Mouse (Mus musculus) thymus, adult 18-20 months (tissue): ENCODE measurements around the gene Hcls1.

Source experiments
- DNase-seq, 2 experiments: peaks; one replicate each; pipeline ENCODE4 v3.0.0; 2022; ENCODE audit warnings: mixed read lengths in 2 of 2

Gene Hcls1

GRCm38 (mm10) chr16:36930231-36931136, 4.3 kb upstream of the Hcls1 start:
- DNase-seq = no peak

GRCm38 (mm10) chr16:36931381-36931780, 3.4 kb upstream of the Hcls1 start:
- peak in 1 of 2 experiments; percentile 16 for DNase-seq

- DNase-seq = peak in 1 of 2 experiments; percentile 43
Observed at GRCm38 (mm10) chr16:36931976-36932375, 2.8 kb upstream of the Hcls1 start.

DNA sequence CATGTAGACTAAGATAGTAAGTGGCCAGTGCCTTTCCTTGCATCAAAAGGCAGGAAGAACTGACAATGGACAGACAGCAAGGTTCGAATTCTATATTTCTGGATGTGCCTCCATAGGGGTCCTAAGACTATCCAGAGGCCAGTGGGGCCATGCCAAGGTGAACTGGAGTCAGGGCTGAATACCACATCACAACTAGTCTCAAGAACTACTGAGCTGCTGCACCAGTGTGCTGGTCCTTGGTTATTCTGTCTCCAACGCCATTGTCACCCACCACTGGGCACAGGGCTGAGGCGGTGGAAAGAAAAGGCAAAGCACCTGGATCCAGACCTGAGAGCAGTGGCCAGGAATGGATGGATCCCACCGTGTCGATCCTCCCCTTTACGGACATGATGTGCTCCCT, 2.2 kb upstream of the Hcls1 start:
- no peak for DNase-seq

- DNase-seq = peak in 1 of 2 experiments; percentile 39
Observed at GRCm38 (mm10) chr16:36934131-36934840, 497 bp upstream of the Hcls1 start.

DNA sequence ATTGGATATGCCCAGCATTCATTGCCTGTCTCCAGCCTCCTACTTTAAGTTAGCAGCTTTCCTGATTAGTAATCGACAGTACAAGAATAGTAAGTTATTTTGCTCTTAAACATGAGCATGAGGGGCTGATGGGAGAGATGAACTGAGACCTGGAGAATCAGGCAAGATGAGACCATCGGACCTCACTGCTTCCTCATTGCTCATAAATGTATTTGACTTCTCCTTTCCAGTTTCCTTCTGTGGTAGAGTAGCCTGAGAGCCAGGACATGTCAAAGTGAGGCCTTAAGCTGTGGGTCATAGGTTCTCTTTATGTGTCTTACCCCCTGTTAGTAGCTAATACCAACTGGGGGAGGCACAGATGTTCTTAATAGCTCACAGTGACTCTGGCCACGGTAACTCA, 1.0 kb downstream of the Hcls1 start:
- DNase-seq = no peak

- peak in 1 of 2 experiments; percentile 41 for DNase-seq
Observed at GRCm38 (mm10) chr16:36941137-36941727, 6.4 kb downstream of the Hcls1 start.

DNA sequence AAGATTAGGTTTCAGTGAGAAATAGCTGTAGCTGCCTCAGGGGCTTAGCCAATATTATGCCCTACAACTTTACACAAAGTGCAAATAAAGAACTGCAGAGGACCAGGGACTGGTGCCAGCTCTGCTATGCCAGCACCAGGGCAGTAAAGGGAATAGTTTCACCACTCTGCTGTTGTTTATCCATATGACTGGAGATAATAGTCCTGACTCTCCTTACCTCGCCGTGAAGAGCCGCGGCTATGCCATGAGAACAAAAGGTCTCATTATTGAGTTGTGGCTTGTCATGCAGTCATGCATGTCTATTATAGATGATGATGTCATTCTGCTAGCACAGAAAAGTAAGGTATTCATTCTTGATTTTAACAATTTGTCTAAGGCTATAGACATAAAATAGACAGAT, 7.1 kb downstream of the Hcls1 start:
- DNase-seq = no peak

GRCm38 (mm10) chr16:36943591-36943990, 8.8 kb downstream of the Hcls1 start:
- no peak for DNase-seq

GRCm38 (mm10) chr16:36944895-36945424, 10.2 kb downstream of the Hcls1 start:
- no peak for DNase-seq

DNA sequence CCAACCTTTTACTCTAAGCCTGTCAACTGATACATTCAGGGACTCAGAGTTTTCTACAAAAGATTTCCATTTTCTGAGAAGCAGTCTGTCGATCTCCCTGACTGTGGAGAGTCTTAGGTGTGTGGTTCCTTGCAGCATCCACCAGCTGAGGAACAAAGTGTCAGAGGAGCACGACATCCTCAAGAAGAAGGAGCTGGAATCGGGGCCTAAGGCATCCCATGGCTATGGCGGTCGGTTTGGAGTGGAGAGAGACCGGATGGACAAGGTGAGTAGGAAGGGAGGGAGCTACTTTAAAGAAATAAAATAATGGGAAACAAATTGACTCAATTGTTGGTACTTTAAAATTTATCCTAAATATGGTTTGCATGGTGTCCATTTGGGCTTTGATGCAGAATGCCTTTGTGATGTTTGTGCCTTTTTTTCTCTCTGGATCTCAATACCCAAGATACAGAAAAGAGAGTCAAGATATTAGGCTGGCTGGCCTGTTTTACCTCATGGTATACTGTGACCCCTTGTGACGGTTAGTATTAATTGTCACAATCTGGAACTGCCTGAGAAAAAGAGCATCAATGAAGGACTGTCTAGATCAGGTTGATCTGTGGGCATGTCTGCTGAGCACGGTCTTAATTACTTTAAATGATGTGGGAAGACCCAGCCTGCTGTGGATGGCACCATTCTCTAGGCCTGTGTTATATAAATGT, 11.8 kb downstream of the Hcls1 start:
- no peak for DNase-seq

GRCm38 (mm10) chr16:36947646-36948197, 12.9 kb downstream of the Hcls1 start:
- DNase-seq = no peak

DNA sequence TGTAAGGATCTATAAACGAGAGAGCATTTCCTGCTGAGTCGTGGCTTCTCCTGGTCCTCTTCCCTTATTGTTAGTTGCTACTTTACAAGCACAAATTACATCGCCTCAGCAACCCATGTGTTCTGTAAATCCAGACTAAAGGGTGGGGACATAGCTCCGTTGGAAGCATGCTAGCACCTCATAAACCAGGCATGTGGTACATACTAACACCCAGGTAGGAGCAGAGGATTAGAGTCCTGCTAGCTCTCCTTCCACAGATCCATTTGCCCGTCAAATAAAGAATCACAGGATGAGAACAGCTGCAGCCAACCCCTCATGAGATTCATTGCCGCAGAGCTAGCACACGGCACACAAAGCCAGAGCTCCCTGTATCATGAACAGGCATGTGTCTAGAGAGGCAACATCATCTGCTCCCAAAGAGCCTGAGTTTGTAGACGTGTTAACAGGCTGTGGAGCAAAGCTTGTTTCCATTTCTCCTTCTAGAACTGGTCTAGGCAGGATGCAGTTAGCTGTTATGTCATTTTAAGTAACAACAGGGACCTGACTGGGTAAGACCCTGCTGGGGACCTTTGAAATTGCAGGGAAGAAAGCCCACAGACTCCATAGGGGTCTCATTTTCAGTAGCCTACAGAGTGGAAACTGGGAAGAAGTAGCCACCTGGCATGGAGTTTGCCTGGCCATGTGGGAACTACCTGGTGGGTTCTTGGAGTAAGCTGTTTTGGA, 15.0 kb downstream of the Hcls1 start:
- no peak for DNase-seq

DNA sequence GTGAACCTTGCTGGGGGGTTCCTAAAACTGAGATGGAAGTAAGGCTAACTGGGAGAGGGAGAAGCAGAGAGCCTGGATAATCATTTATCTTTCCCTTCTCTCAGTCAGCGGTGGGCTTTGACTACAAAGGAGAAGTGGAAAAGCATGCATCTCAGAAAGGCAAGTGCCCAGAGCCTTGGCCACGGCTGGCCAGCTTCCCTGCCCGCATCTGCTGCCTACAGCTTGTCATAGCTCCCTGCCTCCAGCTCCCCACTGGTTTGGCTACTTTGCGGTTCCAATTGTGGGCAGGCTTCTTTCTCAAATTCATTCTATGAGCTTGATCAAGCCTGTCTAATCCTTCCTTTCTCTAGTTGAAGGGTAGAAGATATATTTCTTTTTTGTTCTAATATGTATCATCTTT, 16.2 kb downstream of the Hcls1 start:
- no peak for DNase-seq

DNA sequence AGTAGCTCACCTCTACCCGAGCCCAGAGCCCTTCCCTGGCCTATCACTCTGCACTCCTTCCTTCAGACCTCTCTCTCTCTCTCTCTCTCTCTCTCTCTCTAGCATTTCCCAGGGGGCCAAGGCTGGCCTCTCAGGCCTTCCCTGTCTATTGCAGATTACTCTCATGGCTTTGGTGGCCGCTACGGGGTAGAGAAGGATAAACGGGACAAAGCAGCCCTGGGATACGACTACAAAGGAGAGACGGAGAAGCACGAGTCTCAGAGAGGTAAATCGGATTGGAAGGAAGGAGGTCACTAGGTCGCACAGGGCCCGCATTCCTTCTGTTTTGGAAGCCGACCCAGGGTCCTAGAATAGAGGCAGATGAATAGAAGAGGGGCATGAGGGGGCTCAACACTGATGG, 20.3 kb downstream of the Hcls1 start:
- DNase-seq = no peak

DNA sequence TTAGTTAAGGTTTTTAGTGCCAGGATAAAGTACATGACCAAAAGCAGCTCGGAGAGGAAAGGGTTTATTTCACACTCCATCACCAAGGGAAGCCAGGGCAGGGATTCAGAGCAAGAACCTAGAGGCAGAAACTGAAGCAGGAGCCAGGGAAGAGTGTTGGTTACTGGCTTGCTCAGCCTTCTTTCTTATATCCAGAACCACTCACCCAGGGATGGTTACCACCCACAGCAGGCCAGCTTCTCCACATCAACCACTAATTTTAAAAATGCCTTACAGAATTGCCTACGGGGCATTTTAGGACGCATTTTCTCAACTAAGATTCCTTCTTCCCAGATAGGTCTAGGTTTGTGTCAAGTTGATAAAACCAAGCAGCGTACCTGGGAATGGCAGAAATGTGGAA, 28.6 kb downstream of the Hcls1 start:
- no peak for DNase-seq

DNA sequence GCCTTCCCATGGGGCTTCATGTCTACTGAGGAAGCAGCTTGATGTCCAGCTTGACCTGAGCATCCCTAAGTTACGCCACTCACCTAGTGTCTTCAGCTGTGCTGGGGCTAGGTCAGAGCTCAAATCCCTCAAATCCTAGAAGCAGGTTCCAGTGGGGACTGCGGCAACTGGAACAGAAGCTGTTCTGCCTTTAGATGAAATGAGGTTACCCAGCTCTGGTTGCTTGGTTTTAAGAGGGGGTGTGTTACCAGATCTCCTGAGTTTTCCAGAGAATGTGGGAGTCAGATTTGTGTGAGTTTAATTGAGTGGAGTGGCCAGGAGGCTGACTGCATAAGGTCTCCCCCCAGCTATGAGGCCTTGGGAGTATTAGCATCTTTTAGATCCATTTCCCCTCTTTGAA, 44.3 kb downstream of the Hcls1 start:
- DNase-seq = no peak

DNA sequence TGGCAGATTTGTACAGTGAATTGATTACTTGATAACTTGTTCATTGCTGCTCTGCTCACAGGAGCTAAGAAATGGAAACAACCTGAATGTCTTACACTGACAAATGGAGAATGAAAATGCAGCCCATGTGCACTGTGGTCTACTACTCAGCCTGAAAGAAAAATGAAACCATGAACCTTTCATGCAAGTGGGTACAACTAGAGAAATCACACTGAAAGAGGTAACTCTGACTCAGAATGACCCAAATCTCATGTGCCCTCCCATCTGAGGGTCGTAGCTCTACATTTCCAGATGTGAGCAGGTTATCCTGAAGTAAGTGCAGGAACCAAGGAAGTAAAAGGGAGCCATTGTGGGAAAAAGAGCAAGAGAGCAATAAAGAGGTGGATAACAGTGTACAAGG, 49.0 kb downstream of the Hcls1 start:
- no peak for DNase-seq

GRCm38 (mm10) chr16:36985636-36986042, 50.9 kb downstream of the Hcls1 start:
- DNase-seq = peak; percentile 10 to 18

DNA sequence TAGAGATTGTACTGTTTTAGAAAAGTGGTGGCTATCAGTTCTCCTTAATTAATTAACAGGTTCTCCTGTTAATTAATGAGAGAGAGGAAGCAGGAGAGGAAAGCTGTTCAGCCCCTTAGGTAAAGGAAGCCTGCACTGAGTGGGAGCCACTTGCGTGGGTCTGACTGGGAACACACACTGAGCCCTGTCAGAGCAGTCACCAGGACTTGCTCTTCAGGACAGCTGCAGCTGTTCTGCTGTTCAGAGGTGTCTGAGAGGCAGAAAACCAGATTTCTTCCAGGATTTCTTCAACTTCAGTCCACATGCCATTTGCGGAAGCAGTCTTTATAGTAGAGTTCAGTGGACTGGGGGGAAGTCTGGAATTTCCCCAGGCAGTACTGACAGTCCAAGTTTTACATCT, 52.6 kb downstream of the Hcls1 start:
- no peak for DNase-seq

- DNase-seq = no peak
Observed at GRCm38 (mm10) chr16:36988066-36988465, 53.3 kb downstream of the Hcls1 start.

DNA sequence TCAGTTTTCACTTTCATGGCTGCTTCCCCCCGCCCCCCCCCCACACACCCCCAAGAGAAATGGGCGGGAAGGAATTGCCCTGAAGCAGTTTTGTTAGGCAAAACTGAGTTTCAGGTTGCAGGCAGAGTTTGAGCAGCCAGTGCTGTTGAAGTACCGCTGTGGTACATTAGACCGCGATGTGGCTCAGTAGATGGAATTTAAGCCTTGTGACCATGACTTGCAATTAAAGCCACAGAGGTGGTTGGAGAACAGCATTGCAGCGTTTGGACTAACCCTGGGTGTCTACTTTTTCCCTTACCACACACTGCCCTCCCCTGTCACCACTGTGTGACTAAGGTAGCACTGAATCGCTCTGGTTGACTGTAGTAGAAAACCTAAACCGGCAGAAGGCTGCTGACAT, 54.7 kb downstream of the Hcls1 start:
- no peak for DNase-seq
